Mouse (Mus musculus) bone marrow, adult 2 months (tissue): ENCODE data around the gene Npas3. TPM values are rescaled to one million over a fixed set of nuclear protein-coding genes. Genes with fewer than 3 reads are reported as not detected.

Source experiments
- H3K27ac ChIP-seq: fragments of 200-500 bp; 2 replicates; pipeline ENCODE4 v1.5.1; 2012; ENCODE audit warnings: low read depth, mild to moderate bottlenecking, control low read depth, inconsistent platforms, low read length; ENCODE audit not compliant: control insufficient read depth, poor library complexity, insufficient read depth
- H3K4me1 ChIP-seq: fragments of 200-500 bp; 2 replicates; pipeline ENCODE4 v1.6.1; 2011; ENCODE audit warnings: low read length; ENCODE audit not compliant: control insufficient read depth, insufficient read depth
- H3K4me3 ChIP-seq: fragments of 200-500 bp; replicated peaks from 2 replicates; pipeline ENCODE3; 2011; ENCODE audit warnings: mild to moderate bottlenecking, low read depth, low read length, control low read depth; ENCODE audit not compliant: control insufficient read depth
- CTCF ChIP-seq: fragments of 200-500 bp; IDR thresholded peaks from 2 replicates; pipeline ENCODE4 v1.5.1; 2011; ENCODE audit warnings: low read length, control low read depth; ENCODE audit not compliant: control insufficient read depth, insufficient read depth
- POLR2A ChIP-seq: fragments of 200-500 bp; IDR thresholded peaks from 2 replicates; pipeline ENCODE4 v1.6.1; 2011; ENCODE audit warnings: low read depth, mild to moderate bottlenecking, control low read depth, low read length, borderline replicate concordance; ENCODE audit not compliant: control insufficient read depth
- WGBS: fragments of 180-500 bp; shearing (Covaris S2); methylation state at CpG from one replicate; pipeline ENCODE4 v1.1.7; 2018; 5-methylcytosine and 5-hydroxymethylcytosine counted together
- polyA plus RNA-seq: library from polyadenylated mRNA; stranded (reverse); fragments of >200 nt; gene quantifications from 2 replicates; pipeline ENCODE4 v1.2.4, GENCODE M21; 2011; ENCODE audit warnings: low replicate concordance; ENCODE audit not compliant: missing spikeins, insufficient read depth, insufficient read length

Gene Npas3
- polyA plus RNA-seq, 1 experiment = not detected

DNA sequence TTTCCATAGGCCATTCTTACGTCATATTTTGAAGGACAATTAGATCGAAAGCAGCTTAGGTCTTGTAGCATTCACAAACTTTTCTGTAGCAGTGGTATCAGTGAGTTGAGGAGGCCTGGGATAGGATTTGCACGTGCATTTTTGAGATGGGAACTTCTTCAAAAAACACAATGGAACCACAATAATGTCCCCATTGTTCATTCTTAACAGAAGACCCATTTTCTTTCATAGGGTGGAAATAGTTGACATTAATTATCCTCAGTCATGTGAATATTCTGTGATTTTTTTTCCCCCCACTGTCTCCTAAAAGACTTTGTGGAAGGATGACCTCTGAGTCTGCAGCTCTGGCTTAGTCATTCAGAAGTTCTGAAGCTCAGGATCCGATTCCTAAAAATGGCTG lies 41.9 kb downstream of the Npas3 start:
- no peak overlapping the region for H3K4me3 ChIP-seq
- H3K27ac ChIP-seq = no peak overlapping the region
- 74% methylated on average over 4 of the region's 4 CpGs for WGBS
- no peak for TF ChIP-seq POLR2A
- H3K4me1 ChIP-seq = no peaks in the 10 kb centered on the region

GRCm38 (mm10) chr12:53290846-53291245 lies 42.4 kb downstream of the Npas3 start:
- WGBS = 87% methylated on average over 10 of the region's 10 CpGs
- Histone ChIP-seq H3K4me3 (no peak overlapping the region), H3K27ac (no peak overlapping the region), H3K4me1 (no peaks in the 10 kb centered on the region)
- TF ChIP-seq POLR2A (no peak), CTCF (no peak)

- 83% methylated on average over 8 of the region's 8 CpGs for WGBS
- H3K4me1 ChIP-seq = no peaks in the 10 kb centered on the region
- no peak overlapping the region for H3K27ac ChIP-seq
- TF ChIP-seq CTCF (no peak), POLR2A (no peak)
- H3K4me3 ChIP-seq = no peak overlapping the region
Measured at GRCm38 (mm10) chr12:53292010-53292409, 43.5 kb downstream of the Npas3 start.

- Histone ChIP-seq H3K27ac (no peak overlapping the region), H3K4me3 (no peak overlapping the region), H3K4me1 (no peaks in the 10 kb centered on the region)
- 80% methylated on average over 17 of the region's 17 CpGs for WGBS
- no peak for TF ChIP-seq POLR2A
- TF ChIP-seq CTCF = no peak
Measured at GRCm38 (mm10) chr12:53292508-53293300, 44.2 kb downstream of the Npas3 start.

GRCm38 (mm10) chr12:53294011-53294410 lies 45.5 kb downstream of the Npas3 start:
- WGBS = 89% methylated on average over 7 of the region's 7 CpGs
- H3K4me1 ChIP-seq = no peaks in the 10 kb centered on the region
- no peak for TF ChIP-seq CTCF
- TF ChIP-seq POLR2A = no peak

GRCm38 (mm10) chr12:53295747-53296146 lies 47.3 kb downstream of the Npas3 start:
- 12% methylated on average over 7 of the region's 7 CpGs for WGBS
- TF ChIP-seq CTCF = no peak
- TF ChIP-seq POLR2A = no peak
- no peaks in the 10 kb centered on the region for H3K4me1 ChIP-seq
- H3K4me3 ChIP-seq = no peak overlapping the region
- H3K27ac ChIP-seq = no peak overlapping the region

More at GRCm38 (mm10) chr12:53294011-53294410, 45.5 kb downstream of the Npas3 start:
- Histone ChIP-seq H3K27ac (no peak overlapping the region), H3K4me3 (no peak overlapping the region)

- H3K27ac ChIP-seq = no peak overlapping the region
- no peak overlapping the region for H3K4me3 ChIP-seq
- TF ChIP-seq CTCF = no peak
- TF ChIP-seq POLR2A = no peak
- no peaks in the 10 kb centered on the region for H3K4me1 ChIP-seq
- 63% methylated on average over 16 of the region's 16 CpGs for WGBS
Measured at GRCm38 (mm10) chr12:53297946-53298840, 49.7 kb downstream of the Npas3 start.

DNA sequence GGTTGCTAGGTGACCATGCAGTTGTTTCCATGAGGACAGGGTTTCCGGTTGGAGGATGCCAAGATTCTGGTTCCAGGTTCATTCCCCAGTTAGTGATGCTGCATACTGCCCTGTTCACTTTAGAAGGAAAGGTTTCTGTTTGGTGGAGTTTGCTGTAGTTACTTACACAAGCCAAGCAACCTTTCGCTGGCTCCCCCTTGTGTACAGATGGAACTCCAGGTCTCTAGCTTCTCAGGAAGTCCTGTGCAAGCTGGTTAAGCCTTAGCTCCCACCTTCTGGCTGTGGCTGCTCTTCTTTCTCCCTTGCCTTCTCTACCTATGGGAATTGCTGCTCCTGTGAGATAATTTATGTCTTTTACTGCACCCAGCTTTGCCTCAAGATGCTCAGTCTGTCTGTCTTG lies 52.5 kb downstream of the Npas3 start:
- 41% methylated on average over 2 of the region's 2 CpGs for WGBS
- TF ChIP-seq POLR2A (no peak), CTCF (no peak)

DNA sequence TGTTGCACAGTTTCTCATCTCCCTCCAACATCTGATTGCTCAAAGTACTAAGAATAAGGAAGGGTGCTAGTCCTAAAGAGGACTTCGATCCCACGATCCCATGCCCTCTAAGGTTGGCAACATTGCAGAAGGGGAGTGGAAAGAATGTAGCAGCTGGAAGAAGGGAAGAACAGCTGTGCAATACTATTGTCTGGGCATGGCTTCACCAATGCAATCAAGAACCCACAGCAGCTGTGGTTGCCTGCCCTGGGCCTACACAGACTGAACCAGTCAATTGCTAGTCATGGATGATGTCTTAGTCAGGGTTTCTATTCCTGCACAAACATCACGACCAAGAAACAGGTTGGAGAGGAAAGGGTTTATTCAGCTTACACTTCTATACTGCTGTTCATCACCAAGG lies 53.7 kb downstream of the Npas3 start:
- WGBS = 74% methylated on average over 3 of the region's 3 CpGs
- Histone ChIP-seq H3K4me1 (no peaks in the 10 kb centered on the region), H3K4me3 (no peak overlapping the region), H3K27ac (no peak overlapping the region)
- TF ChIP-seq CTCF = no peak
- TF ChIP-seq POLR2A = no peak

More for the DNA sequence above, 52.5 kb downstream of the Npas3 start:
- H3K27ac ChIP-seq = no peak overlapping the region
- H3K4me3 ChIP-seq = no peak overlapping the region
- H3K4me1 ChIP-seq = no peaks in the 10 kb centered on the region
